Mouse (Mus musculus) heart, embryonic 16.5 days (tissue): ENCODE data around the gene Mycbpap. TPM values are rescaled to one million over a fixed set of nuclear protein-coding genes. Genes with fewer than 3 reads are reported as not detected.

Experiments
- ATAC-seq: fragments of 200-750 bp; cut with Nextera tagmentation; replicated peaks from 2 replicates; pipeline ENCODE4 v1.8.0; 2017; ENCODE audit warnings: moderate number of reproducible peaks; ENCODE audit not compliant: insufficient read depth, low FRiP score; ENCODE audit errors: extremely low read depth
- H3K27ac ChIP-seq: fragments of 300-500 bp; sonication (generic); 2 replicates; pipeline ENCODE4 v1.5.1; 2014; ENCODE audit warnings: mild to moderate bottlenecking, low read length, control low read depth, moderate library complexity
- H3K27me3 ChIP-seq: fragments of 300-500 bp; sonication (generic); 2 replicates; pipeline ENCODE4 v1.6.1; 2014; ENCODE audit warnings: low read length, mixed read lengths; ENCODE audit not compliant: control insufficient read depth, insufficient read depth
- H3K36me3 ChIP-seq: fragments of 300-500 bp; sonication (generic); 2 replicates; pipeline ENCODE4 v1.6.1; 2014; ENCODE audit not compliant: control insufficient read depth, insufficient read depth
- H3K4me1 ChIP-seq: fragments of 300-500 bp; sonication (generic); 2 replicates; pipeline ENCODE4 v1.6.1; 2014; ENCODE audit warnings: low read length, mixed read lengths; ENCODE audit not compliant: control insufficient read depth, insufficient read depth
- H3K4me2 ChIP-seq: fragments of 300-500 bp; sonication (generic); 2 replicates; pipeline ENCODE4 v1.6.1; 2014; ENCODE audit warnings: low read depth, mild to moderate bottlenecking, control low read depth, low read length
- H3K4me3 ChIP-seq: fragments of 300-500 bp; sonication (generic); 2 replicates; pipeline ENCODE4 v1.5.1; 2014; ENCODE audit warnings: mild to moderate bottlenecking, control low read depth, low read length
- H3K9ac ChIP-seq: fragments of 300-500 bp; sonication (generic); 2 replicates; pipeline ENCODE4 v1.6.1; 2014; ENCODE audit warnings: low read length, control low read depth
- H3K9me3 ChIP-seq: fragments of 300-500 bp; sonication (generic); replicated peaks from 2 replicates; pipeline ENCODE4 v1.6.1; 2016; ENCODE audit warnings: low read length; ENCODE audit not compliant: control insufficient read depth
- WGBS: fragments of 180-500 bp; shearing (Covaris S2); extraction: QIAGEN DNeasy Blood & Tissue Kit; methylation state at CpG from one replicate; pipeline ENCODE4 v1.1.7; 2014; 5-methylcytosine and 5-hydroxymethylcytosine counted together
- polyA plus RNA-seq: library from polyadenylated mRNA; unstranded; fragments of >200 nt; fragmentation: Nextera tagmentation; extraction: Ambion mirVana; gene quantifications from 2 replicates; pipeline ENCODE4 v1.2.1, GENCODE M21; 2015

Mycbpap gene
- polyA plus RNA-seq, 1 experiment from 2014 or later = 5.7 TPM

DNA sequence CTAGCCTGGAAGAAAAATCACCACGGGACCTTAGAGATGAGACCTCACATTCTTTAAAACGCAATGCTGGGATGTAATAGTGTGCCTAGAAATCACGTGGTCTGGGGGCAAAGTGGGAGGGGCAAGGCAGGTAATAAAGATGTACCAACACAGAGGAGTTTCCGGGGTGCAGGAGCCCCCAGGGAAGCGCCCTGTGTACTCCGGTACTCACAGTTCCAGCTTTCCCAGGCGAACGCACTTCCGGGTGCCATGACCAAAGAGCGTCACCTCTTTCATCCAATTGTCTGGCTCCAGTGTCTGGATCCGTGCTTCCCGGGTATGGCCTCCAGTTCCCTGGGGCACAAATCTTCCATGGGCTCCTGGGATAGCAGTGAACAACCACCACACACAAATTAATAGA lies 21.8 kb upstream of the Mycbpap start:
- H3K9ac ChIP-seq = no peak overlapping the region
- 87% methylated on average over 12 of the region's 12 CpGs for WGBS

DNA sequence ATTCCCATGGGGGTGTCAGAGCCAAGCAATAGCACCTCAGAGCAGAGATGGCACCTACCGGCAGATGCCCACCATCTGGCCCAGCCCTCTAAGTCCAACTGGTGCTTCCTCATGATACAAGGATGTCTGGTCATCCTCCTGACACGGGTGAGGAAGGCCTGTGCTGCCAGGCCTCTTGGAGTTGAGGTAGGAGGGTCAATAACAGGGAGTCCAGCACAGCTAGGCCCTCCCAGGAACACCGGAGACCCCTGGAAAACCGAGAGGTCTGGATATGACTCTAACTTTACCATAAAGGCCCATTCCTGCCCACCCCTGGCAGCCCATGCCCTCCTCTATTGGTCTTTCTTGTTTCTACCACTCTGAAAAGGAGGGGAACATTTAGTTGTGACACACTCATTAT lies 20.9 kb upstream of the Mycbpap start:
- no peak overlapping the region for H3K27ac ChIP-seq
- no peak overlapping the region for H3K9ac ChIP-seq
- 0 out of 2 replicates have a peak, but pooled peaks cover 5% of the 10 kb centered on the region for H3K36me3 ChIP-seq
- H3K27me3 ChIP-seq = no peaks in the 10 kb centered on the region
- 86% methylated on average over 4 of the region's 4 CpGs for WGBS
- H3K4me1 ChIP-seq = 0 out of 2 replicates have a peak, but pooled peaks cover 2% of the 10 kb centered on the region
- ATAC-seq = no peak
- H3K9me3 ChIP-seq = no peaks in the 10 kb centered on the region
- no peak overlapping the region for H3K4me3 ChIP-seq
- H3K4me2 ChIP-seq = no peak overlapping the region

More for the DNA sequence above, 21.8 kb upstream of the Mycbpap start:
- H3K9me3 ChIP-seq = no peaks in the 10 kb centered on the region
- H3K36me3 ChIP-seq = 0 out of 2 replicates have a peak, but pooled peaks cover 5% of the 10 kb centered on the region
- H3K4me2 ChIP-seq = no peak overlapping the region
- H3K27ac ChIP-seq = no peak overlapping the region
- no peak for ATAC-seq
- H3K27me3 ChIP-seq = no peaks in the 10 kb centered on the region
- H3K4me1 ChIP-seq = peaks cover 7% of the 10 kb centered on the region
- no peak overlapping the region for H3K4me3 ChIP-seq

DNA sequence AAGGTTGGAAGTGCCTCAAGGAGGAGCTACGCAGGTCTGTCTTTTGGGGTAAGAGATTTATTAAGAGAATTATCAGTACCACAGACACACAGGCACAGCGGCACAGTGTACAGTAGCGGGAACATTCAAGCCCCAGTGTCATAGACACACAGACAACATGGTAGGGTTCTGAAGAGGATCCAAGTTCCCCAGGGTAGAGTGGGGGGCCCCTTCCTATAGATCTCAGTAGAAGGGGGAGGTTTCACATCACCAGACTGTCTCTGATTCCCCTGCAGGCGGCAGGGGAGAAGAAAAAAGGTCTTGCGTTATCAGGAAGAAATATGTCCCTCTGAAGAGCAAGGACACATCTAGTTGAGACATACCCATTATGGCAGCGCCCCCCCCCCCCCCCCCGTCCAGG lies 18.2 kb upstream of the Mycbpap start:
- 80% methylated on average over 7 of the region's 7 CpGs for WGBS
- no peak for ATAC-seq
- 0 out of 2 replicates have a peak, but pooled peaks cover 5% of the 10 kb centered on the region for H3K36me3 ChIP-seq
- H3K9me3 ChIP-seq = no peaks in the 10 kb centered on the region
- no peaks in the 10 kb centered on the region for H3K27me3 ChIP-seq
- no peak overlapping the region for H3K4me2 ChIP-seq
- H3K4me3 ChIP-seq = no peak overlapping the region
- no peak overlapping the region for H3K27ac ChIP-seq
- H3K4me1 ChIP-seq = 0 out of 2 replicates have a peak, but pooled peaks cover 3% of the 10 kb centered on the region
- H3K9ac ChIP-seq = no peak overlapping the region

DNA sequence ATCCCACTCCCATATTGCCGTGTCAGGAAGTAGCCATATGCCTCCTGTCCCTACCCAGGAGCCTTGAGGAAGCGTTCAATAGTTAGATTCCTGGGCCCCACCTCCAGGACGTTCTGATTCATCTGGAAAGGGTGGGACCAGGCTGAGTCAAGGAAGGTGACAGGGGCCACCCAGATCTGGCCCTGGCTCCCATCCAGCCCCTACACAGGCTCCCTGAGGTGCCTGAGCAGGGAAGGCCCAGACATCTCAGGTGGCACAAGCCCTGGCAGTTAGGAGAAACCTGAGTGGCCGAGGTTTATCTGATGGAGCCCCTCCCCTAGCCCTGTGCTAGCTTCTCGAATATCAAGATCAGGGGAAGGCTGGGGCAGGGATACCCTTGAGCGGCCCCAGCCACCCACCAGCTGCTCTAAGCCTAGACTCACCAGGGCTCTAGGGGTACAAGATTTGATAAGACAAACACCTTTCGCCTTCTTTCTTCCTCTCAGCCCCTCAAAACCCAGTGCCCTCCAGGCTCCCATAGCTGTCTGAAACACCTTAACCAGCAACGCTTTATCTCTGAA lies 17.3 kb upstream of the Mycbpap start:
- Histone ChIP-seq H3K4me1 (0 out of 2 replicates have a peak, but pooled peaks cover 3% of the 10 kb centered on the region), H3K4me3 (no peak overlapping the region), H3K27me3 (no peaks in the 10 kb centered on the region), H3K27ac (no peak overlapping the region), H3K36me3 (0 out of 2 replicates have a peak, but pooled peaks cover 5% of the 10 kb centered on the region), H3K9me3 (no peaks in the 10 kb centered on the region), H3K4me2 (no peak overlapping the region), H3K9ac (no peak overlapping the region)
- ATAC-seq = no peak
- 58% methylated on average over 8 of the region's 8 CpGs for WGBS

DNA sequence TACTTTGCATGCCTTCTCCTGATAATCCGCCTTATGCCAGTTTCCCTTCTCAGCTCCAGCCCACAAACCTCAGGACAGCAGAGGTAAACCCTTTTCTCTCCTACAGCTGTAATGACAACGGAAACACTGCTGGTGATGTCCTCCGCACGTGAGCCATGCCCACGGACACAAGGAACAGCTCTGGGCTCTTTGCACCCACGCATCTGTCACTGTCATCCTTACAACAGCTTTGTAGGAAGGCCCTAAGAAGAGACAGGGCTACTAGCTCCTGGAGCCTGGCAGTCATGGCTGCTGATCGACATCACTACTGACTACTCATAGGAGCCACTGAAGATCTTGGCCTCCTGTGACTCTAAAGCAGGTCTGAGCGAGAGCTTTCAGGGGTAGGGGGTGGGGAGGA lies 11.6 kb upstream of the Mycbpap start:
- Histone ChIP-seq H3K4me3 (no peak overlapping the region), H3K27me3 (no peaks in the 10 kb centered on the region), H3K4me1 (0 out of 2 replicates have a peak, but pooled peaks cover 3% of the 10 kb centered on the region), H3K36me3 (no peaks in the 10 kb centered on the region), H3K9me3 (no peaks in the 10 kb centered on the region), H3K27ac (no peak overlapping the region), H3K9ac (no peak overlapping the region), H3K4me2 (no peak overlapping the region)
- 76% methylated on average over 8 of the region's 8 CpGs for WGBS
- ATAC-seq = no peak

DNA sequence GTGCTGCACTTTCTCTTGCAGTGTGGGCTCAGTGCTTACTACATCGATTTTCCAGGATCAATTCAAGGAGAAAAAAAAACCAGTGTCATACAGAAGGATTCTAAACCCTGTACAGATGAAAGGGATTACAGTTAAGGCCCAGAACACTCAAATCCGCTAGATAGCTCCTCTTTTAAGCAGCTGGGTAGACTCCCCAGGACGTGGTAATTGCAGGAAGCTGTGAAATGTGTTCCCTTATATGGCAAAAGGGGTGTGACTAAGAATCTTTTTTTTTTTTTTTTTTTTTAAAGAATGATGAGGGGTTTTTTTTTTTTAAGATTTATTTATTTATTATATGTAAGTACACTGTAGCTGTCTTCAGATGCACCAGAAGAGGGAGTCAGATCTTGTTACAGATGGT lies 7.3 kb upstream of the Mycbpap start:
- no peaks in the 10 kb centered on the region for H3K4me1 ChIP-seq
- WGBS = 63% methylated on average over 3 of the region's 3 CpGs
- no peak overlapping the region for H3K27ac ChIP-seq
- H3K4me2 ChIP-seq = no peak overlapping the region
- no peaks in the 10 kb centered on the region for H3K36me3 ChIP-seq
- no peaks in the 10 kb centered on the region for H3K9me3 ChIP-seq
- no peak for ATAC-seq
- no peak overlapping the region for H3K9ac ChIP-seq
- no peak overlapping the region for H3K4me3 ChIP-seq
- no peaks in the 10 kb centered on the region for H3K27me3 ChIP-seq

DNA sequence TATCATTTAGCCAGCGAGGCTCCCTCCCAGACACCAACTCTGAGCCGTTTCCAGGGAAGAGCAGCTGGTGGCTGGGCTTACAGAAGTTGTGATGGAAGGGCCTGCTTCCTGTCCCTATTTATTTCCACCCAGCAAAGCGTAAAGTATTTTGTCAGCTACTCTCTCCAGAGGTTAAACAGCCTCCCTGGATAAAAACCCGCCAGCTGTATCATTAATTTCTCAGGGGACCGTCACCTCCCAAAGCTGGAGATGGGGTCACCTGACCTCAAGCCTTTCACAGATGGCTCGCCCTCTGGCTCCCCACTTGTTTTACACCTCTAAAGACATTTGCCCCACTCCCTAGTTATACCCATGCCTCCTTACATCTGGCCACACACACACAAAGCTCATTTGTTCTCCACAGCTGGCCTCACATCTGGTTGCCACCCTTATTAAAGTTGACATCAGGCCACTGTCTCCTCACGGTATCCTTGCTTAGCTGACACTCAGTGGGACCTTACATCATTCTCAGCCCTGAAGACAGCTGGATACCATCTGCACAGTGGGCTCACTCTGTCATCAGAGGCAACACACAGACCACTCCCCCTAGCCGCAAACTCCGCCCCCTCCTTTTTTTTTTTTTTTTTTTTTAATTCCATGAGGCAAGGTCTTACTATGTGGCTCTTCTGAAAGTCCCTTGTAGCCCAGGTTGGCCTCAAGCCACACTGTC lies 4.8 kb upstream of the Mycbpap start:
- no peak overlapping the region for H3K9ac ChIP-seq
- H3K9me3 ChIP-seq = no peaks in the 10 kb centered on the region
- no peak overlapping the region for H3K4me3 ChIP-seq
- H3K27ac ChIP-seq = no peak overlapping the region
- no peaks in the 10 kb centered on the region for H3K27me3 ChIP-seq
- WGBS = 55% methylated on average over 9 of the region's 9 CpGs
- no peak overlapping the region for H3K4me2 ChIP-seq
- peaks cover 10% of the 10 kb centered on the region for H3K4me1 ChIP-seq
- ATAC-seq = no peak
- H3K36me3 ChIP-seq = no peaks in the 10 kb centered on the region

DNA sequence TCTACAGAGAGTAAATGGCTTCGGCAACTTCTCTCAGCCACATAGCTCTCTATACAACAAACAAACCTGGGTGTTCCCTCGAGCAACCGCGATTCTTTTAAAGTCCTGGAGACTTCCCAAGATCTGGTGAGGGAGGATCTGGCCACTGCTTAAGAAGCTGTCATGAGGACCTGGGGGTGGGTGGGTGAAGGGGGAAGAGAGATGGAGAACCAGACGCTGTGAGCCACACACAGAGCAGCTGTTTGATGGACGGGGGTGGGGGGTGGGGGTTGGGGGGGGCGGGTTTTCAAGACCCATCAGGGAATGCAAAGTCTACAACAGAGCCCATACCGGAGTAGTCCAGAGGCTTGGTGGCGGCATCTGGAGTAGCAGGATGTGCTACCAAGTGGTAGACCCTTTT lies 8.1 kb downstream of the Mycbpap start:
- 44% methylated on average over 9 of the region's 9 CpGs for WGBS
- no peaks in the 10 kb centered on the region for H3K27me3 ChIP-seq
- H3K9me3 ChIP-seq = peaks cover 7% of the 10 kb centered on the region; the same call in 1 of the 2 replicates
- H3K36me3 ChIP-seq = no peaks in the 10 kb centered on the region
- H3K9ac ChIP-seq = no peak overlapping the region
- no peak for ATAC-seq
- H3K4me2 ChIP-seq = no peak overlapping the region
- no peak overlapping the region for H3K27ac ChIP-seq
- no peaks in the 10 kb centered on the region for H3K4me1 ChIP-seq
- no peak overlapping the region for H3K4me3 ChIP-seq

DNA sequence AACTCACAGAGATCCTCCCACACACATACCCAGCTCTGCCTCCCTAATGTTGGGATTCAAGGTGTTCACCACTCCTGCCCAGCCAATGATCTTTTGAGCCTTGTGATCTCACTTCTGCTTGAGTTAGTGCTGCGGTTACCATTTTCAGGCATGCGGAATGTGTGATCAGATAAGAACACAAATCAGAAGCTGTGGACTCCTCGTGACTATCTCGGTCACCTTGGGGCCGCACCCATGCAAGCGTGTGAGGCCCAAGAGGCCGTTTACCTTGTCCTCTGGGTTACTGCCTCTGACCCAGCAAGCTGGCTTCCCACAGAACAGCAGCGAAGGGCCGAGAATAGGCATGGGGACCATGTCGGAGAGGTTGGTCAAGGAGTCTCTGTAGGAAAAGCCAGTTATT lies 12.6 kb downstream of the Mycbpap start:
- H3K4me2 ChIP-seq = no peak overlapping the region
- 65% methylated on average over 10 of the region's 10 CpGs for WGBS
- no peaks in the 10 kb centered on the region for H3K27me3 ChIP-seq
- H3K4me3 ChIP-seq = no peak overlapping the region
- H3K4me1 ChIP-seq = no peaks in the 10 kb centered on the region
- peaks cover 7% of the 10 kb centered on the region; the same call in 1 of the 2 replicates for H3K9me3 ChIP-seq
- no peak for ATAC-seq
- no peaks in the 10 kb centered on the region for H3K36me3 ChIP-seq
- no peak overlapping the region for H3K27ac ChIP-seq
- H3K9ac ChIP-seq = no peak overlapping the region
